Mouse (Mus musculus) spleen, adult 2 months (tissue): ENCODE measurements around the gene Cntd1.

Source experiments
- CTCF ChIP-seq: fragments of 200-500 bp; IDR thresholded peaks from 2 replicates; pipeline ENCODE4 v1.5.1; 2011; ENCODE audit warnings: mild to moderate bottlenecking, inconsistent platforms; ENCODE audit not compliant: insufficient read depth, insufficient read length, insufficient replicate concordance; ENCODE audit errors: extremely low read depth
- POLR2A ChIP-seq: fragments of 200-500 bp; IDR thresholded peaks from 2 replicates; pipeline ENCODE4 v1.6.1; 2011; ENCODE audit warnings: low read depth, low read length, inconsistent platforms

DNA sequence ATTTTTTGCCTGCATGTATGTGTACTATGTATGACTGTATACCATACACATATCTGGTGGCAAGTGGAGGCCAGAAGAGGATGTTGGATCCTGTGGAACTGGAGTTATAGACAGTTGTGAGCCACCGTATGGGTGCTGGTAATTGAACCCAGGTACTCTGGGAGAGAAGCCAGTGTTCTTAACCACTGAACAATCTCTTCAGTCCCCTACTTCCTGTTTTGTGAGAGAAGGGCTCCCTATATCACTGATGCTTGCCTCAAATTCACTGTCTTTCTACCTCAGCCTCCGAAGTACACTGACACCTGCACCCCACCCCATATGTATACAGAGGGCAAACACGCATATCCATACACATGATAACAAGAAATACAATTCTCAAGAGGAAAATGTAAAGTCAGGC is 32.3 kb downstream of the Cntd1 start:
- TF ChIP-seq CTCF (no peak), POLR2A (no peak)
